Mouse (Mus musculus): ENCODE results near the gene Nrxn2. TPM values are rescaled to one million over a fixed set of nuclear protein-coding genes. Genes with fewer than 3 reads are reported as not detected.

The Nrxn2 gene
- polyA plus RNA-seq, 1 experiment from 2014 or later, result 6.2 TPM

DNA sequence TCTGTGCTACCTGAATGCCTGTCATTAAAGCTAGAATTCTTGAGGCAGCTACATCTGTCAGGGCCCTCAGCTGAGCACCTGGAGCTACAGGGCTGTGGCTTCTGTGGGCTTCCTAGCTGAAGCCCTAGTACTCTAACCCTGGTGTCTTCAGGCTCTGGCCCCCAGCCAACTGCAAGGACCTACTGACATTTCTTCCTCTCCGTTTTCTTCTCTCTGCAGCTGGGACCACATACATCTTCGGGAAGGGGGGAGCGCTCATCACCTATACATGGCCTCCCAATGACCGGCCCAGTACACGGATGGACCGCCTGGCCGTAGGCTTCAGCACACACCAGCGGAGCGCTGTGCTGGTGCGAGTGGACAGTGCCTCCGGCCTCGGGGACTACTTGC is 86.1 kb downstream of the Nrxn2 start:
- H3K4me2 ChIP-seq (replicated peaks; ENCODE audit: low read depth, low read length), result no peak overlapping the region
- peaks cover 25% of the 10 kb centered on the region for H3K4me1 ChIP-seq (ENCODE audit: insufficient read depth, low read length)
- H3K27me3 ChIP-seq (ENCODE audit: insufficient read depth, low read length), result peaks cover 44% of the 10 kb centered on the region
- no peak overlapping the region for H3K27ac ChIP-seq (ENCODE audit: low read length)
- no peak overlapping the region for H3K4me3 ChIP-seq (ENCODE audit: low read length)
- H3K9me3 ChIP-seq (ENCODE audit: low read length), result no peaks in the 10 kb centered on the region
- ATAC-seq (ENCODE audit: low FRiP score, low TSS enrichment), result no peak
- WGBS, result 73% methylated on average over 12 of the region's 12 CpGs
- H3K9ac ChIP-seq (replicated peaks; ENCODE audit: low read length), result no peak overlapping the region
- H3K36me3 ChIP-seq (ENCODE audit: insufficient read depth, low read length), result no peaks in the 10 kb centered on the region

GRCm38 (mm10) chr19:6507393-6507792 is 88.9 kb downstream of the Nrxn2 start:
- peaks cover 22% of the 10 kb centered on the region; the same call in 1 of the 2 replicates for H3K27me3 ChIP-seq (ENCODE audit: insufficient read depth, low read length)
- peaks cover 17% of the 10 kb centered on the region for H3K4me1 ChIP-seq (ENCODE audit: insufficient read depth, low read length)
- H3K9ac ChIP-seq (replicated peaks; ENCODE audit: low read length), result no peak overlapping the region
- no peaks in the 10 kb centered on the region for H3K36me3 ChIP-seq (ENCODE audit: insufficient read depth, low read length)
- WGBS, result 42% methylated on average over 10 of the region's 10 CpGs
- no peak overlapping the region for H3K27ac ChIP-seq (ENCODE audit: low read length)
- no peak overlapping the region for H3K4me2 ChIP-seq (replicated peaks; ENCODE audit: low read depth, low read length)
- ATAC-seq (ENCODE audit: low FRiP score, low TSS enrichment), result no peak
- no peak overlapping the region for H3K4me3 ChIP-seq (ENCODE audit: low read length)
- H3K9me3 ChIP-seq (ENCODE audit: low read length), result no peaks in the 10 kb centered on the region

DNA sequence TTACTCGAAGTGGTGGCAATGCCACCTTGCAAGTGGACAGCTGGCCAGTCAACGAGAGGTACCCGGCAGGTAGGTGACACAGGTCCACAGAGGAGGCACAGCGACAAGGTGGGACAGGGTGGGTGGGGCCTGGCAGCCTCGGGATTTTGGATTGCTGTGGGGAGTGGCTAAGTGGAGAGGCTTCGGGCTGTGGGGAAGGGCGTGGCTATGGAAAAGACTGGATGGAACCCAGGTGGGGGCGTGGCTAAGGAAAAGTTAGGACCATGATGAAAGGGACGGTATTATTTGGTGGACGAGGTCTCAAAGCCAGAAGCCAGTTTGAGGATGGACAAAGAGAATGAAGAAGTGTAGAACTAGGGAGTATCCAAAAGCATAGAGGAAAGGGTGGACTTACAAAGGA is 91.3 kb downstream of the Nrxn2 start:
- H3K4me3 ChIP-seq (ENCODE audit: low read length), result no peak overlapping the region
- H3K36me3 ChIP-seq (ENCODE audit: insufficient read depth, low read length), result no peaks in the 10 kb centered on the region
- H3K27me3 ChIP-seq (ENCODE audit: insufficient read depth, low read length), result peaks cover 20% of the 10 kb centered on the region; the same call in 1 of the 2 replicates
- no peaks in the 10 kb centered on the region for H3K9me3 ChIP-seq (ENCODE audit: low read length)
- H3K9ac ChIP-seq (replicated peaks; ENCODE audit: low read length), result no peak overlapping the region
- no peak overlapping the region for H3K4me2 ChIP-seq (replicated peaks; ENCODE audit: low read depth, low read length)
- peaks cover 8% of the 10 kb centered on the region for H3K4me1 ChIP-seq (ENCODE audit: insufficient read depth, low read length)
- ATAC-seq (ENCODE audit: low FRiP score, low TSS enrichment), result no peak
- 72% methylated on average over 10 of the region's 10 CpGs for WGBS
- no peak overlapping the region for H3K27ac ChIP-seq (ENCODE audit: low read length)

- Histone ChIP-seq H3K9ac (replicated peaks; ENCODE audit: low read length) (no peak overlapping the region), H3K9me3 (ENCODE audit: low read length) (no peaks in the 10 kb centered on the region)
- 83% methylated on average over 2 of the region's 2 CpGs for WGBS
Measured at GRCm38 (mm10) chr19:6510546-6510945, 92.0 kb downstream of the Nrxn2 start.

DNA sequence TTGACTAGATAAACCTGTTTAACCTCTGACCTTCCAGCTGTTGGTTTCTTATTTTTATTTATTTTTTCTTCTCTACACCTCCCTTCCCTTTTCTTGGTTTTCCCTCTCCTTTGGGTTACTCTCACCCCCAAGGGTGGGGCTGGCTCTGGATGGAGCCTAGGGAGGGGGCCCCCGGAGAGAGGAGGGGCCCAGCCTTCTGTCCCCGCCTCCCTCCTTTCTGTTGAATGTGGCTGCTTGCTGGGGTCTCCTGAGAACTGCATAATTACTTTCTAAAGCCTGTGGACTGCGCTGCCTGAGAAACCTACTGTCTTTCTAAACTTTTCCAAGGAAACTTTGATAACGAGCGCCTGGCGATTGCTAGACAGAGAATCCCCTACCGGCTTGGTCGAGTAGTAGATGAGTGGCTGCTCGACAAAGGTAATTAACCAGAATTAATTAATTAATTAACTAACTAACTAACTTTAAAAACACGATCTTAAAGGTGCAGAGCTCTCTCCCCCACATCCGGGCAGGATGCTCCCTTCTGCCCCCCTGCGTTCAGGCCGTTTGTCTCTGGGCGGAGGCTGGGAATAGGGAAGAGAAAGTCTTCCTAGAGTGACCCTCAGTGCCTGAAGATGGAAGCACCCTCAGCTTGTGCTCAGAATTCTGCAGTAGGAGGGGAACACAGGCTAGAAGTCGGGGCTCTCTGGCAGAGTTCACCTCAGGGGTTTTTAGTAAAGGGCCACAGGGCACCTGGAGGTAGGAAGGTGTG is 95.0 kb downstream of the Nrxn2 start:
- 10% methylated on average over 15 of the region's 15 CpGs for WGBS

More at GRCm38 (mm10) chr19:6510546-6510945, 92.0 kb downstream of the Nrxn2 start:
- H3K27ac ChIP-seq (ENCODE audit: low read length), result no peak overlapping the region
- no peak for ATAC-seq (ENCODE audit: low FRiP score, low TSS enrichment)
- H3K4me2 ChIP-seq (replicated peaks; ENCODE audit: low read depth, low read length), result no peak overlapping the region
- H3K4me1 ChIP-seq (ENCODE audit: insufficient read depth, low read length), result peaks cover 6% of the 10 kb centered on the region
- no peaks in the 10 kb centered on the region for H3K36me3 ChIP-seq (ENCODE audit: insufficient read depth, low read length)
- H3K27me3 ChIP-seq (ENCODE audit: insufficient read depth, low read length), result peaks cover 18% of the 10 kb centered on the region; the same call in 1 of the 2 replicates
- no peak overlapping the region for H3K4me3 ChIP-seq (ENCODE audit: low read length)

GRCm38 (mm10) chr19:6514940-6515339 is 96.4 kb downstream of the Nrxn2 start:
- Histone ChIP-seq H3K36me3 (ENCODE audit: insufficient read depth, low read length) (no peaks in the 10 kb centered on the region), H3K9me3 (ENCODE audit: low read length) (no peaks in the 10 kb centered on the region), H3K27me3 (ENCODE audit: insufficient read depth, low read length) (peaks cover 10% of the 10 kb centered on the region; the same call in 1 of the 2 replicates), H3K4me2 (replicated peaks; ENCODE audit: low read depth, low read length) (no peak overlapping the region), H3K27ac (ENCODE audit: low read length) (no peak overlapping the region), H3K9ac (replicated peaks; ENCODE audit: low read length) (no peak overlapping the region), H3K4me3 (ENCODE audit: low read length) (no peak overlapping the region), H3K4me1 (ENCODE audit: insufficient read depth, low read length) (peaks cover 10% of the 10 kb centered on the region)
- 56% methylated on average over 6 of the region's 6 CpGs for WGBS
- ATAC-seq (ENCODE audit: low FRiP score, low TSS enrichment), result no peak

More for the DNA sequence above, 95.0 kb downstream of the Nrxn2 start:
- Histone ChIP-seq H3K27me3 (ENCODE audit: insufficient read depth, low read length) (peaks cover 10% of the 10 kb centered on the region; the same call in 1 of the 2 replicates), H3K4me2 (replicated peaks; ENCODE audit: low read depth, low read length) (no peak overlapping the region), H3K4me3 (ENCODE audit: low read length) (no peak overlapping the region), H3K27ac (ENCODE audit: low read length) (no peak overlapping the region), H3K9ac (replicated peaks; ENCODE audit: low read length) (no peak overlapping the region), H3K4me1 (ENCODE audit: insufficient read depth, low read length) (peaks cover 7% of the 10 kb centered on the region), H3K9me3 (ENCODE audit: low read length) (no peaks in the 10 kb centered on the region), H3K36me3 (ENCODE audit: insufficient read depth, low read length) (no peaks in the 10 kb centered on the region)
- no peak for ATAC-seq (ENCODE audit: low FRiP score, low TSS enrichment)

DNA sequence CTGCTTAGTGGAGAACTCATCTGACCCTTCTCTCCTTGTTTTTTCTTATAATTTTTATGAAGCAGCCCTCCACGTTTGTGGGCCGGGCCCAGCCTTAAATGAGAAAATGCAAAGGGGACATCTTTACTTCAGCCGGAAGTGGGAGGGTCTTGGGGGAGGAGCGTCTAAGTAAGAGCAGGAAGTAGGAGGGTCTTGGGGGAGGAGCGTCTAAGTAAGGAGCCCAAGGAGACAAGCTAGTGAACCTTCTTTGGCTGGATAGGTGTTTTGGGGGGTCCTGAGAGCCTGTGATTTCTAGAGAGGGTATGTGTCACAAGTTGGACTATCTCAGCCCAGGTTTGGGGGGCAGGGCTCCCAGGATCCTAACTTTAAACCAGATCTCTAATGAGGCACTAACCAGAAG is 96.9 kb downstream of the Nrxn2 start:
- peaks cover 10% of the 10 kb centered on the region for H3K4me1 ChIP-seq (ENCODE audit: insufficient read depth, low read length)
- WGBS, result 62% methylated on average over 5 of the region's 5 CpGs
- ATAC-seq (ENCODE audit: low FRiP score, low TSS enrichment), result no peak

GRCm38 (mm10) chr19:6516153-6516552 is 97.6 kb downstream of the Nrxn2 start:
- WGBS, result 65% methylated on average over 8 of the region's 8 CpGs
- Histone ChIP-seq H3K36me3 (ENCODE audit: insufficient read depth, low read length) (no peaks in the 10 kb centered on the region), H3K4me2 (replicated peaks; ENCODE audit: low read depth, low read length) (no peak overlapping the region), H3K4me1 (ENCODE audit: insufficient read depth, low read length) (peaks cover 10% of the 10 kb centered on the region), H3K27ac (ENCODE audit: low read length) (no peak overlapping the region), H3K4me3 (ENCODE audit: low read length) (no peak overlapping the region), H3K9ac (replicated peaks; ENCODE audit: low read length) (no peak overlapping the region), H3K9me3 (ENCODE audit: low read length) (no peaks in the 10 kb centered on the region), H3K27me3 (ENCODE audit: insufficient read depth, low read length) (peaks cover 10% of the 10 kb centered on the region; the same call in 1 of the 2 replicates)
- no peak for ATAC-seq (ENCODE audit: low FRiP score, low TSS enrichment)

More for the DNA sequence above, 96.9 kb downstream of the Nrxn2 start:
- no peak overlapping the region for H3K4me3 ChIP-seq (ENCODE audit: low read length)
- no peak overlapping the region for H3K4me2 ChIP-seq (replicated peaks; ENCODE audit: low read depth, low read length)
- no peak overlapping the region for H3K27ac ChIP-seq (ENCODE audit: low read length)
- no peaks in the 10 kb centered on the region for H3K9me3 ChIP-seq (ENCODE audit: low read length)
- no peak overlapping the region for H3K9ac ChIP-seq (replicated peaks; ENCODE audit: low read length)
- no peaks in the 10 kb centered on the region for H3K36me3 ChIP-seq (ENCODE audit: insufficient read depth, low read length)
- peaks cover 10% of the 10 kb centered on the region; the same call in 1 of the 2 replicates for H3K27me3 ChIP-seq (ENCODE audit: insufficient read depth, low read length)

DNA sequence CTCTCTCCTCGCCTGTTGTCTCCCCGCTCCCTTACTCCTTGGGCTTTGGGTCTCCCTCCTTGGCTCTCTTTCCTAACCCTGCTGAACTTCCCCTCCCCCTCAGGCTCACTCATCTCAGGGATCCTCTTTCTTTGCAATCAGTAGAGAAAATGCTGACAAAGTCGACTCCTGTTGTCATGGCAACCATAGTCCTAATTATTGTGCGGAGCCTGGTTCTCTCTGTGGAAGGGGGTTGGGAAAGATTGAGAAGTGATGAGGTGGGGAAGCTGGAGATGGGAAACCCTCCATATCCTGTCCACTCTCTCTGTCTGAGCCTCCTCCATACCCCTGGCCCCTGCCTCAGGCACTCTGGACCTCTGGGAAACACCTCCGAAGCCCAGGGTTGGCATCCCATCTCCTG is 100.1 kb downstream of the Nrxn2 start:
- peaks cover 6% of the 10 kb centered on the region; the same call in 1 of the 2 replicates for H3K27me3 ChIP-seq (ENCODE audit: insufficient read depth, low read length)
- H3K9ac ChIP-seq (replicated peaks; ENCODE audit: low read length), result no peak overlapping the region
- peaks cover 7% of the 10 kb centered on the region; the same call in 1 of the 2 replicates for H3K4me1 ChIP-seq (ENCODE audit: insufficient read depth, low read length)
- no peak overlapping the region for H3K27ac ChIP-seq (ENCODE audit: low read length)
- H3K4me3 ChIP-seq (ENCODE audit: low read length), result no peak overlapping the region
- H3K9me3 ChIP-seq (ENCODE audit: low read length), result no peaks in the 10 kb centered on the region
- H3K36me3 ChIP-seq (ENCODE audit: insufficient read depth, low read length), result no peaks in the 10 kb centered on the region
- ATAC-seq (ENCODE audit: low FRiP score, low TSS enrichment), result no peak
- WGBS, result 52% methylated on average over 5 of the region's 5 CpGs
- no peak overlapping the region for H3K4me2 ChIP-seq (replicated peaks; ENCODE audit: low read depth, low read length)

DNA sequence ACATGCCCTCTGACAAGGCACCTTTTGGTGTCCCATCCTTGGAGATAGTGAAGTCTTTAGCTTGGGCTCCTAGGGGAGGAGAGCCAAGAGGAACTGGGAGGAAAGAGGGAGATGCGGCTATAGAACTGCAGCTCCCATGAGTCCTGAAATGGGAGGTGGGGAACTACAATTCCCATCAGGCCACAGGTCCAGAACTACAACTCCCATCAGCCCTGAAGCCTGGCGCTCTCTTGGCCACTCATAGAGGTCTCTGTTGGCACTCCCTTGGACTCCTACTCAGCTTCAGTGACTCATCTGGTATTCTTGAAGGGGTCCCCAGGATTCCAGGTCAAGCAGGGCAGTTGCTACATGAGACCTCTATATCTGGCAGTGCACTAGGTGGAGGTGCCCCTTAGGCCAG is 101.0 kb downstream of the Nrxn2 start:
- H3K27ac ChIP-seq (ENCODE audit: low read length), result no peak overlapping the region
- no peaks in the 10 kb centered on the region for H3K36me3 ChIP-seq (ENCODE audit: insufficient read depth, low read length)
- no peak for ATAC-seq (ENCODE audit: low FRiP score, low TSS enrichment)
- 63% methylated on average over 2 of the region's 2 CpGs for WGBS
- H3K4me2 ChIP-seq (replicated peaks; ENCODE audit: low read depth, low read length), result no peak overlapping the region
- no peaks in the 10 kb centered on the region for H3K9me3 ChIP-seq (ENCODE audit: low read length)
- no peak overlapping the region for H3K9ac ChIP-seq (replicated peaks; ENCODE audit: low read length)
- no peak overlapping the region for H3K4me3 ChIP-seq (ENCODE audit: low read length)
- peaks cover 10% of the 10 kb centered on the region; the same call in 1 of the 2 replicates for H3K4me1 ChIP-seq (ENCODE audit: insufficient read depth, low read length)
- H3K27me3 ChIP-seq (ENCODE audit: insufficient read depth, low read length), result peaks cover 1% of the 10 kb centered on the region; the same call in 1 of the 2 replicates

All from kidney, embryonic 16.5 days (tissue).